Mouse (Mus musculus) cerebellum, adult (tissue): Measurements from ENCODE around the gene Pld1.

Experiments
- ATAC-seq: cut with Nextera tagmentation; 2 replicates; pipeline ENCODE4 v1.9.2; 2017; ENCODE audit warnings: mild to moderate bottlenecking, moderate library complexity, mixed read lengths; ENCODE audit not compliant: insufficient number of reproducible peaks, low FRiP score, low TSS enrichment

The Pld1 gene

GRCm38 (mm10) chr3:28038106-28038505 lies 99.6 kb downstream of the Pld1 start:
- no peak for ATAC-seq

DNA sequence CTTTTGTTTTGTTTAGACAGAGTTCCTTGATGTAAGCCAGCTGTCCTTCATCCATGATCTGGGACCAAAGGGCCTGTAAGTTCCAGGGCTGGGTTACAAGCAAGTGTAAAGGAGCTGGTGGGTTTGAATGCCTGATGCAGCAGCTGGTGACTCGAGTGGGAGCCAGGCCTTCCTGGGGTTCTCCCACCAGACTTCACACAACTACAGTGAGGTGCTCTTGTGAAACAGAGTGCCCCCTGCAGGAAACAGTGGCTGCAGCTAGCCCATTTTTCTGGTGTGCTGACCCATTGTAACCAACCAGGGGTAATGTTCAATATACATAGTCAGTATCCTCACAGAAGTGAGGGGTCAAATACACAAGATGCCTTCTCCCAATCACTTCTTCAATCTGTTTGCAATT lies 101.3 kb downstream of the Pld1 start:
- no peak for ATAC-seq

DNA sequence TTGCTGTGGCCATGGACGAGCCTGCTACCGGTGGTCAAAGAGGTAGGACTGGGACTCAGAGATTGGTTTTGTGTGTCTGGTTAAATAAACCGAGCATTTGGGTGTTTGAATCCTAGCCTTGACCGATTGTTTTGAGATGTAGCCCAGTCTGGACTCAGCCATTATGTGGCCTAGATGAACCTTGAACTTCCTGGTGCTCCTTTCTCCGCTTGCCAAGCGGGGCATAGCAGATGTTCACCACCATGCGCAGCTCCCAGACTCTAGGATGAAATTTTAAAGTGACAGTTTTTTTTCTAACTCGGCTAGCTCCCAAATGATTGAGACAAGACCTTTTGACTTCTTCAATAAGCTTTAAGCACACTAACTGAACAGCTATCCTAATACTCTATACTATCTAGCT lies 102.7 kb downstream of the Pld1 start:
- no peak for ATAC-seq

GRCm38 (mm10) chr3:28042366-28042765 lies 103.9 kb downstream of the Pld1 start:
- ATAC-seq, result no peak

DNA sequence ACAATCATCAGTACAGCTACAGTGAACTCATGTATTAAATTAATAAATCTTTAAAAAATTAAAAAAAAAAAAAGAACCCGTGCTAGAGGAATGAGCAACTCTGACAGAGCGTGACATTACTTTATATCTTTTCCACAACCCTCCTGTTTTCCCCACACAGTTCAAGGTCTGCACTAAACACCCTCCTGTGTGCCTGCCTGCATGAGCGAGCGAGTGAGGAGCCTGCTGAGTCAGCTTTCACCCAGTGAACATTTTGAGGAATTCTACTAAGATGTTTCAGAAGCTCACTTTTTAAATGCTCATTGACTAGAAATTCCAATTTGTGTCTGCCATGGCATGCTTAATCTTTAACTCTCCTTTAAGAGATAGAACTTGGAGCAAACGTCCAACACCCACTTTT lies 109.1 kb downstream of the Pld1 start:
- ATAC-seq, result no peak

DNA sequence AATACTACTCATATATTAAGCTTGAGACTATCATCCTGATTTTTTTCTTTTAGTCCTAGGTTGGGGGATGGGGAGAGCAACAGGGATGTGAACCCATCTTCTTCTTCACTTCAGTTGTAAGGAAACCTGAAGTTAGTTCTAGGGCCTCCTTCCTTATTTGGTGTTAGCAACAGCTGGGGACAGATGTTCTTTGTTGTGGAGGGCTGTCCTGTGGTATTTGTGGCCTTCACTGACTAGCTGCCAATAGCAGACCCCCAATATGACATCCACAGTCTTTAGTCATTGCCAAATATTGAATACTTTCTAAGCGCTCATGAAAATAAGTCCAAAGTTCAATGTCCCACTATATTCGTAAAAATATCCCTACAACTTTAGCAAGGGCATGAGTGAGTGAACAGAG lies 111.0 kb downstream of the Pld1 start:
- no peak for ATAC-seq

- no peak for ATAC-seq
Observed at GRCm38 (mm10) chr3:28053076-28053475, 114.6 kb downstream of the Pld1 start.

DNA sequence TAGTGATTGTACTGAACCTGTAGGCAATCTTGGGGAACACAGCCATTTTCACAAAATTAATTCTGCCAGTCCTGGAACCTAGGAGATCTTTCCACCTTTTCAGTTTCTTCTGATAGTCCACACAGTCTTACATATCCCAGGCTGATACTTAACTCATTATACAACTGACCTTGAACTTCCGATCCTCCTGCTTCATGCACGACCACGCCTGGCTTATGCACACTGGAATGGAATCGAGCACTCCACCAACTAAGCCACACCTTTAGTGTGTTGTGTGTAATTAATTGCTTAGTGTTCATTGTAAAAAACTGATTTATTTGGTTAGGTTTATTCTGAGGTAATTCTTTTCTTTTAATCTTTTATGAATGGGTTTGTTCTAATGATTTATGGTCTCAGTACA lies 122.2 kb downstream of the Pld1 start:
- ATAC-seq, result no peak

- no peak for ATAC-seq
Observed at GRCm38 (mm10) chr3:28061155-28061554, 122.7 kb downstream of the Pld1 start.

GRCm38 (mm10) chr3:28079211-28079610 lies 140.7 kb downstream of the Pld1 start:
- no peak for ATAC-seq

- ATAC-seq, result no peak
Observed at GRCm38 (mm10) chr3:28080116-28080515, 141.6 kb downstream of the Pld1 start.

GRCm38 (mm10) chr3:28081012-28081411 lies 142.5 kb downstream of the Pld1 start:
- no peak for ATAC-seq

DNA sequence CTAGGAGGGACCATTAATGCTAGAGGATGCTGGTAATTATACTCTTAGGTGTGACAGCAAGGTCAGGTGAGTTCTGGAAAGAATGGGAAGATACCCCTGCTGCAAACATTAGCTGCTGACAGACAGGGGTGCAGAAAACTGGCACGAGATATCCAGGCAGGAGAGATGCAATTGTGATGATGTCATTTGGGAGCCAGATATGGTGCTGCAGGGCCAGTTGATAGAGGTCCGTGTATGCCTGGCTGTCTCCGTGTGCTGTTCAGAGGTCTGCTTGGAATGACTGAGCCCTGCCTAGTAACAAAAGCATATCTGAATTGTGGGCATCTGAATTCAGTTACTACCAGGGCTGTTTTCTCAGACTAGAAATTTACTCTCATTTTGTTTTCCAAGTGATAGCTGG lies 144.7 kb downstream of the Pld1 start:
- no peak for ATAC-seq

GRCm38 (mm10) chr3:28084281-28084680 lies 145.8 kb downstream of the Pld1 start:
- no peak for ATAC-seq

GRCm38 (mm10) chr3:28091296-28091695 lies 152.8 kb downstream of the Pld1 start:
- no peak for ATAC-seq

DNA sequence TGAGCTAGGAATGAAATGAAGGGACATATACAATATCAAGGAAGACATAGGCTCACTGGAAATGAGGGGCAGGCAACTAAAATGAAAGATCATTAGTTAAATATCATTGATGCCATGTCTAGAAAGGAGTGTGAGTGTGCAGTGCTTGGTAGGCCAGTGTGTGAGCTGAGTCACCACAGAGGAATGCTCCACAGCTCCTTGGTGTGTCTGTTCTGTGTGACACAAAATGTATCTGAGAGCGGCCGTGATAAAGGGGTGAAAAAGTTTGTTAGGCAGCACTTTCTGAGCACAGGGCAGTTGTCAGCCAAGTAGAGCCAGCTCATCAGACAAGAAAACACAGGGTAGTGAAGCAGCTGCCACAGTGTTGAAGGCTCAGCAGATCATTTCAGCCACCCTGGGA lies 153.2 kb downstream of the Pld1 start:
- no peak for ATAC-seq

DNA sequence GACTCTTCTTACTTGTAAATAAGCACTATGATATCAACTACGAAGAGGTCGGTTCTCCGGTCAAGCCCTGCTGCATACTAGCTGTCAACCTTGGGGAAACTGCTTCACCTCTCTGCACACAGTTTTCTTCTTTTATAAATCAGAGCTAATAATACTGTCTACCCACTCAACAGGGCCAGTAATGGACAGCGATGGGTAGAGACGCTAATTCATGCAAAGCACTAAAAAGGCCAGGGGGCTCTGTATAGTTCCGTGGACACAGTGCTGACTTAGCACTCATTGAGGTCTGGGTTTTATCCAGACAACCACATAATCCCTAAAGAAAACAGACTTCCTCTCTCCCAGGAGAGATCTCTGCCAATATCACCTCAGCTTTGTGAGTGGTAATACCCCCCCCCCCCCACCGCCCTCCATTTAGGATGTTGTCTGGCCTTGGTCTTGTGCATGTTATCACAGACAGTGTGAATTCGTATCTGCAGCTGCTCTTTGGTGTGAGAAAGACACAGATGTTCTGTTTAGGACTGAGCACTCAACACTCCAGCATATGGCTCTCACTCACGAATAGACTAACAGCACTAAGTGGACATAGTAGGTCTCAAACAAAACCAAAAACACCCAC lies 155.3 kb downstream of the Pld1 start:
- ATAC-seq, result no peak

GRCm38 (mm10) chr3:28095451-28095850 lies 157.0 kb downstream of the Pld1 start:
- no peak for ATAC-seq

GRCm38 (mm10) chr3:28099175-28099574 lies 160.7 kb downstream of the Pld1 start:
- ATAC-seq, result no peak

- no peak for ATAC-seq
Observed at GRCm38 (mm10) chr3:28104992-28105391, 166.5 kb downstream of the Pld1 start.

DNA sequence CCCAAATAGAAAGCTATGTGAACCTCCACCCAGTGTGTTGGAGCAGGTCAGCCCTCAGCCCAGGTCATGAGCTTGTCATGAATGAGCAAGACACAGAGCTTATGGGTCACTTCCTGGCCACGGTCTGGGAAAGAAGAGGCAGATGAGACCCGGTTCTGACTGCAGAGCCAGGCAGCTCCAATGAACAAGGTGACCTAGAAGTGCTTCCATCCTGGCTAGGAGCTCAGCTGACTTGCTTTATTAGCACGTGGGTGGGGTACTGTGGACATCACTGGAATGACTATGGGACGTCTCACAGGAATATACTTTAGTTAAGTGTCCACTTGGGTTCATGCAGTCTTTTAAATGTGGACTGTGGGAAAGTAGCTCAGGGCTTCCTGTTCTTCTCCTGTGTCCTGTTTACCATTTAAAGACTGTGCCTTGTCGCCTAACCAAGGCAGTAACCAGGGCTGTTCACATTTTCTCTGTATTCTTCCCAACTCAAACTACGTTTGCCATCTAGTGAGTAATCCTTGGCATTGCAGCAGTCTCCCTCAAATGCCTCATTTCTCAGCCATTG lies 169.0 kb downstream of the Pld1 start:
- ATAC-seq, result 0 out of 2 replicates have a peak, but pooled peaks have one; percentile 18

DNA sequence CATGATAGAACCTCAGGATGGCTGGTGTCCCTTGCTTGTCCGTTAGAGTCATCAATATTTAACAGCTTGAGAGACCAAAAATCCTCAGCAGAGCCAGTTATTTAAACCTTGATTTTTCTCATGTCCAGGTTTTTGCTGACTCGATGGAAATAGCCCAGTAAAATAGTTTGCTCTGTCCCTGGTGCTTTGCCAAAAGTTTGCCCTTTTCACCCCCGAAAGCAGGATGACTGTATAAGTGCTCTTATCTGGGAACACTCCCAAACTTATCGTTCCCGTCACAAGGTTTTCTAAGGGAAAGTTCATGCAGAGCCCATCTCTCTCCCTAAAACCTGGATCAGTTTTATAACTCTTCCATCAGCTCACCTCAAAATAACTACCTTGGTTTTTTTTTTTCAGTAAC lies 173.0 kb downstream of the Pld1 start:
- no peak for ATAC-seq
